Comparison of ENCODE assay signal across 13 mouse cellular contexts in the genomic region with DNA sequence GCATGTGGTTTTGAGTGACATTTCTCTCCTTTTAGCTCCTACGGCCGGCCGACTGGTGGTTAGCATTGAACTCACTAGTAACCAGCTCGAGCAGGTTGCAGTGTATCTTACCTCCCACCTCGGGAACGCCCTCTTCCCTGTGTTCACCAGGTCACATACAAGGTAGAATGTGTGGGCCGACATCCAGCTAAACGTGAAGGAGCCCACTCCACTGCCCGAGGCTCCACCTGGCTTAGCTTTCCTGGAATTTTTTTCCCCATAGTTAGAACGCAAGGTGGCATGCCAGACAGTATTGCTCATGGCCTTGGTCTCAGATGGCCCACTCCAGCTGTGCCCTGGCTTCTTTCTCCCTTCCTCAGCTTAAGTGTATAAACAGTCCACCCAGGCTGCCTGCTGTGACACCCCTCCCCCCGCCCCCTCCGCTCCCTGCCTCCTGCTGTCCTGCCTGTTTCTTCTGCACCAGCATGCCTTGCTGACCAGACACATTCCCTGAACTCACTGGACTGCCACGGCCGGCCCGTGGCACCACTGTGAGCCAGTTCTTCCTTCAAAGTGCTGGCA. TPM values are rescaled to one million over a fixed set of nuclear protein-coding genes. Genes with fewer than 3 reads are reported as not detected.
DNase-seq lines count a peak whose midpoint lies in the region; ATAC-seq and TF ChIP-seq lines count a peak whose summit lies in the region.
"Had no signal": no experiment of that assay in that cellular context is flagged by ENCODE, and none has a peak within 500 bp of the region (broad histone marks: within the 10 kb centered on the region; RNA-seq: fewer than 3 reads in every experiment).

No protein-coding gene starts in this region.

- no peak overlapping the region for H3K9ac ChIP-seq in intestine, embryonic 15.5 days
- no peak overlapping the region for H3K9ac ChIP-seq in intestine, embryonic 16.5 days (ENCODE audit: low read depth, low read length)
- no peak overlapping the region for H3K9ac ChIP-seq in kidney, postnatal 0 days (ENCODE audit: low read depth, low read length)
- no peak overlapping the region for H3K9ac ChIP-seq in forebrain, embryonic 11.5 days (ENCODE audit: low read length)
- H3K9ac ChIP-seq: forebrain, postnatal 0 days; limb, embryonic 15.5 days; neural tube, embryonic 12.5 days had no signal

- peak; percentile 36; the same call in 1 of the 2 replicates for ATAC-seq in intestine, embryonic 15.5 days
- ATAC-seq in intestine, embryonic 16.5 days, result no peak
- ATAC-seq in kidney, postnatal 0 days (replicated peaks; ENCODE audit: low FRiP score, low read depth), result peak; percentile 97
- ATAC-seq in forebrain, embryonic 11.5 days (replicated peaks; ENCODE audit: low FRiP score), result no peak
- ATAC-seq: forebrain, postnatal 0 days had no signal

- peak; percentile 84 for DNase-seq in ZHBTc4 (ENCODE audit: low read depth, low spot score)
- DNase-seq in kidney, postnatal 0 days (ENCODE audit: low spot score), result peak; percentile 82
- peak; percentile 23 for DNase-seq in mesoderm, embryonic 11.5 days (ENCODE audit: low read depth, low spot score)
- DNase-seq in T-cell, adult 2 months (ENCODE audit: low spot score), result no peak
- no peak for DNase-seq in forebrain, embryonic 11.5 days (ENCODE audit: low spot score)
- DNase-seq: adrenal gland, postnatal 25 days; cerebellum, adult 11-12 months; forebrain, postnatal 0 days had no signal

- H3K27me3 ChIP-seq in intestine, embryonic 15.5 days (replicated peaks), result no peaks in the 10 kb centered on the region
- H3K27me3 ChIP-seq in intestine, embryonic 16.5 days (replicated peaks; ENCODE audit: control insufficient read depth, insufficient read depth, low read length), result no peaks in the 10 kb centered on the region
- no peaks in the 10 kb centered on the region for H3K27me3 ChIP-seq in kidney, postnatal 0 days (ENCODE audit: insufficient read depth, low read length)
- H3K27me3 ChIP-seq in forebrain, embryonic 11.5 days (ENCODE audit: control insufficient read depth, insufficient read depth, low read length), result no peaks in the 10 kb centered on the region
- H3K27me3 ChIP-seq: limb, embryonic 15.5 days; neural tube, embryonic 12.5 days had no signal

- H3K4me1 ChIP-seq in intestine, embryonic 15.5 days (replicated peaks), result no peaks in the 10 kb centered on the region
- no peaks in the 10 kb centered on the region for H3K4me1 ChIP-seq in intestine, embryonic 16.5 days (ENCODE audit: control insufficient read depth, insufficient read depth, low read length)
- peaks cover 12% of the 10 kb centered on the region; the same call in 1 of the 2 replicates for H3K4me1 ChIP-seq in kidney, postnatal 0 days (replicated peaks; ENCODE audit: insufficient read depth, low read length)
- 0 out of 2 replicates have a peak, but pooled peaks cover 5% of the 10 kb centered on the region for H3K4me1 ChIP-seq in forebrain, embryonic 11.5 days (replicated peaks; ENCODE audit: control insufficient read depth, insufficient read depth, low read length)

- TF ChIP-seq CTCF in kidney, postnatal 0 days (IDR thresholded peaks at IDR 0.05; ENCODE audit: low read depth), result peak; percentile 7; the same call in 1 of the 2 replicates

- no peak overlapping the region for H3K4me2 ChIP-seq in intestine, embryonic 15.5 days (replicated peaks)
- H3K4me2 ChIP-seq in intestine, embryonic 16.5 days (ENCODE audit: low read depth, low read length), result no peak overlapping the region
- no peak overlapping the region for H3K4me2 ChIP-seq in kidney, postnatal 0 days (ENCODE audit: low read length)
- no peak overlapping the region for H3K4me2 ChIP-seq in forebrain, embryonic 11.5 days (ENCODE audit: low read depth, low read length, severe bottlenecking)
- H3K4me2 ChIP-seq: limb, embryonic 15.5 days; neural tube, embryonic 12.5 days had no signal

- H3K9me3 ChIP-seq in intestine, embryonic 15.5 days, result no peaks in the 10 kb centered on the region
- H3K9me3 ChIP-seq in intestine, embryonic 16.5 days (ENCODE audit: control insufficient read depth, low read length), result no peaks in the 10 kb centered on the region
- H3K9me3 ChIP-seq in kidney, postnatal 0 days (replicated peaks; ENCODE audit: low read length), result no peaks in the 10 kb centered on the region
- no peaks in the 10 kb centered on the region for H3K9me3 ChIP-seq in forebrain, embryonic 11.5 days (ENCODE audit: control insufficient read depth, low read length)
- H3K9me3 ChIP-seq: embryonic facial prominence, embryonic 10.5 days; limb, embryonic 15.5 days; neural tube, embryonic 12.5 days had no signal

- WGBS in intestine, embryonic 15.5 days, result 48% methylated on average over 15 of the region's 15 CpGs
- 46% methylated on average over 15 of the region's 15 CpGs for WGBS in intestine, embryonic 16.5 days
- 31% methylated on average over 15 of the region's 15 CpGs for WGBS in kidney, postnatal 0 days
- WGBS in forebrain, embryonic 11.5 days, result 55% methylated on average over 15 of the region's 15 CpGs

- H3K27ac ChIP-seq in intestine, embryonic 15.5 days, result no peak overlapping the region
- no peak overlapping the region for H3K27ac ChIP-seq in intestine, embryonic 16.5 days (ENCODE audit: low read length)
- H3K27ac ChIP-seq in kidney, postnatal 0 days, result peak overlapping the region; percentile 91
- no peak overlapping the region for H3K27ac ChIP-seq in forebrain, embryonic 11.5 days (ENCODE audit: low read depth, low read length)
- H3K27ac ChIP-seq: embryonic facial prominence, embryonic 10.5 days; limb, embryonic 15.5 days; neural tube, embryonic 12.5 days had no signal

- no peak overlapping the region for H3K4me3 ChIP-seq in intestine, embryonic 15.5 days (replicated peaks)
- H3K4me3 ChIP-seq in intestine, embryonic 16.5 days (ENCODE audit: low read length), result no peak overlapping the region
- no peak overlapping the region for H3K4me3 ChIP-seq in kidney, postnatal 0 days (replicated peaks; ENCODE audit: low read depth, low read length)
- no peak overlapping the region for H3K4me3 ChIP-seq in forebrain, embryonic 11.5 days (ENCODE audit: low read depth, low read length)
- H3K4me3 ChIP-seq: embryonic facial prominence, embryonic 10.5 days; limb, embryonic 15.5 days; neural tube, embryonic 12.5 days had no signal

- H3K36me3 ChIP-seq in intestine, embryonic 15.5 days, result no peaks in the 10 kb centered on the region
- H3K36me3 ChIP-seq in intestine, embryonic 16.5 days (ENCODE audit: control insufficient read depth, insufficient read depth, low read length), result no peaks in the 10 kb centered on the region
- H3K36me3 ChIP-seq in kidney, postnatal 0 days (ENCODE audit: insufficient read depth, low read length), result no peaks in the 10 kb centered on the region
- H3K36me3 ChIP-seq in forebrain, embryonic 11.5 days (ENCODE audit: control insufficient read depth, insufficient read depth, low read length), result no peaks in the 10 kb centered on the region
- H3K36me3 ChIP-seq: embryonic facial prominence, embryonic 10.5 days; limb, embryonic 15.5 days; neural tube, embryonic 12.5 days had no signal

RNA-seq across cellular contexts. Expression of gene Retreg1, which starts 33.7 kb away (rescaled TPM):
- polyA plus RNA-seq in intestine, embryonic 15.5 days (2015; fragmentation: Nextera tagmentation; extraction: Ambion mirVana), result 10.7 and 11.4 TPM in 2 replicates
- 13.4 and 16.0 TPM in 2 replicates for polyA plus RNA-seq in intestine, embryonic 16.5 days (2015; fragmentation: Nextera tagmentation; extraction: Ambion mirVana)
- polyA plus RNA-seq in kidney, postnatal 0 days (2015; fragmentation: Nextera tagmentation; extraction: Ambion mirVana), result 37.0 and 37.1 TPM in 2 replicates
- polyA plus RNA-seq in forebrain, embryonic 11.5 days (2014; fragmentation: Nextera tagmentation; extraction: Ambion mirVana), result 2.1 and 2.2 TPM in 2 replicates

Comparison
In these comparisons a context has a peak if more than half of its experiments do, and no peak if none do; other contexts are left out.
1. ATAC-seq: peak in intestine, embryonic 15.5 days (single experiment) and kidney, postnatal 0 days (single experiment); none in intestine, embryonic 16.5 days (single experiment) and forebrain, embryonic 11.5 days (single experiment).
2. DNase-seq: peak in ZHBTc4 (single experiment), kidney, postnatal 0 days (single experiment) and mesoderm, embryonic 11.5 days (single experiment); none in T-cell, adult 2 months (single experiment) and forebrain, embryonic 11.5 days (single experiment).